13 mouse cellular contexts compared by ENCODE assay signal in genomic region chr12:105431872-105432271, GRCm38 (mm10). TPM values are rescaled to one million over a fixed set of nuclear protein-coding genes. Genes with fewer than 3 reads are reported as not detected.
DNase-seq lines count a peak whose midpoint lies in the region; ATAC-seq lines count a peak whose summit lies in the region.
"Had no signal": no experiment of that assay in that cellular context is flagged by ENCODE, and none has a peak within 500 bp of the region (broad histone marks: within the 10 kb centered on the region; RNA-seq: fewer than 3 reads in every experiment).

No protein-coding gene starts in this region.

- no peak overlapping the region for H3K27ac ChIP-seq in kidney, embryonic 15.5 days
- H3K27ac ChIP-seq: limb, embryonic 13.5 days; stomach, embryonic 15.5 days had no signal

- H3K9ac ChIP-seq in kidney, embryonic 15.5 days = no peak overlapping the region
- H3K9ac ChIP-seq: limb, embryonic 13.5 days; stomach, embryonic 15.5 days had no signal

- no peaks in the 10 kb centered on the region for H3K9me3 ChIP-seq in kidney, embryonic 15.5 days (replicated peaks)
- H3K9me3 ChIP-seq: limb, embryonic 13.5 days; stomach, embryonic 15.5 days had no signal

- H3K27me3 ChIP-seq in kidney, embryonic 15.5 days = no peaks in the 10 kb centered on the region
- H3K27me3 ChIP-seq: limb, embryonic 13.5 days; stomach, embryonic 15.5 days had no signal

- no peak overlapping the region for H3K4me2 ChIP-seq in kidney, embryonic 15.5 days
- H3K4me2 ChIP-seq: limb, embryonic 13.5 days; stomach, embryonic 15.5 days had no signal

- 59% methylated on average over 3 of the region's 3 CpGs for WGBS in kidney, embryonic 15.5 days

- H3K36me3 ChIP-seq in kidney, embryonic 15.5 days = no peaks in the 10 kb centered on the region
- H3K36me3 ChIP-seq: limb, embryonic 13.5 days; stomach, embryonic 15.5 days had no signal

- H3K4me1 ChIP-seq in kidney, embryonic 15.5 days = peaks cover 5% of the 10 kb centered on the region; the same call in 1 of the 2 replicates
- H3K4me1 ChIP-seq: stomach, embryonic 15.5 days had no signal

- no peak for DNase-seq in frontal cortex, postnatal 14 days (ENCODE audit: low spot score in 2 of 2)
- DNase-seq in kidney, postnatal 4 days = peak; percentile 26 to 27
- DNase-seq in right cerebral cortex, adult 18-20 months = peak; percentile 18
- DNase-seq in right cerebral cortex, postnatal 25 days = no peak
- DNase-seq in spleen, adult 12 weeks (ENCODE audit: low spot score) = no peak
- DNase-seq: cerebellum, postnatal 25 days; lung, postnatal 4 days; right cerebral cortex, postnatal 4 days had no signal

- peak; percentile 68 for ATAC-seq in frontal cortex, adult (ENCODE audit: low TSS enrichment)
- ATAC-seq in kidney, embryonic 15.5 days (replicated peaks; ENCODE audit: low FRiP score) = no peak
- ATAC-seq: inflammation-experienced regulatory T-cells, adult 6 months had no signal

- H3K4me3 ChIP-seq in kidney, embryonic 15.5 days (replicated peaks) = no peak overlapping the region
- H3K4me3 ChIP-seq: limb, embryonic 13.5 days; stomach, embryonic 15.5 days had no signal

RNA-seq across cellular contexts. Expression of gene D430019H16Rik, which starts 21.8 kb away (rescaled TPM):
- 1.4 and 1.7 TPM in 2 replicates for polyA plus RNA-seq in kidney, embryonic 15.5 days (2015; fragmentation: Nextera tagmentation; extraction: Ambion mirVana)

Comparison
In these comparisons a context has a peak if more than half of its experiments do, and no peak if none do; other contexts are left out.
1. DNase-seq: peak in kidney, postnatal 4 days (2 of 2) and right cerebral cortex, adult 18-20 months (single experiment); none in frontal cortex, postnatal 14 days (0 of 2), right cerebral cortex, postnatal 25 days (single experiment) and spleen, adult 12 weeks (single experiment).